Mouse (Mus musculus): ENCODE results near the gene Gm20695. TPM values are rescaled to one million over a fixed set of nuclear protein-coding genes. Genes with fewer than 3 reads are reported as not detected.

The Gm20695 gene
- total and polyA plus RNA-seq, 2 experiments from 2014 or later: 0.93 to 2.8 TPM

DNA sequence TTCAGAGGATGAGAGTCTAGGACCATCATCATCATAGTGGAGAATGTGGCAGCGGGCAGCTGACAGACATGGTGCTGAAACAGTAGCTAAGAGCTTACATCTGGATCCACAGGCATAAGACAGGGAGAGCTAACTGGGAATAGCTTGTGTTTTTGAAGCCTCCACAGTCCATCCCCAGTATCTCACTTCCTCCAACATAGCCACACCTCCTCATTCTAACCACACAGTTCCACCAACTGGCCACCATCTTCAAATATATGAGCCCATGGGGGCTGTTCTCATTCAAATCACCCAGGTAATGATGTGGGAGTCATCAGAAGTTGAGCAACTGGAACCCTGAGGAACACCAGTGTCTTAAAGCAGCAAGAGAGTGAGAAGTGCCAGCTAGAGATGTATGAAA lies 66.7 kb downstream of the Gm20695 start:
- ATAC-seq (ENCODE audit: low FRiP score) (no peak), DNase-seq (ENCODE audit: low spot score) (no peak)
- Histone ChIP-seq H3K4me2 (ENCODE audit: low read depth, low read length, poor library complexity, severe bottlenecking) (no peak overlapping the region), H3K36me3 (ENCODE audit: insufficient read depth, low read length) (no peaks in the 10 kb centered on the region), H3K4me1 (ENCODE audit: insufficient read depth, low read length) (no peaks in the 10 kb centered on the region; the same call in 1 of the 2 replicates), H3K9me3 (ENCODE audit: low read length) (no peaks in the 10 kb centered on the region), H3K27ac (ENCODE audit: low read depth, low read length) (no peak overlapping the region), H3K27me3 (ENCODE audit: insufficient read depth, low read length) (no peaks in the 10 kb centered on the region), H3K9ac (replicated peaks; ENCODE audit: low read length, poor library complexity, severe bottlenecking) (no peak overlapping the region), H3K4me3 (ENCODE audit: low read depth, low read length) (no peak overlapping the region)
- TF ChIP-seq CTCF (IDR thresholded peaks at IDR 0.05): no peak
- WGBS: 92% methylated on average over 1 of the region's 1 CpGs

DNA sequence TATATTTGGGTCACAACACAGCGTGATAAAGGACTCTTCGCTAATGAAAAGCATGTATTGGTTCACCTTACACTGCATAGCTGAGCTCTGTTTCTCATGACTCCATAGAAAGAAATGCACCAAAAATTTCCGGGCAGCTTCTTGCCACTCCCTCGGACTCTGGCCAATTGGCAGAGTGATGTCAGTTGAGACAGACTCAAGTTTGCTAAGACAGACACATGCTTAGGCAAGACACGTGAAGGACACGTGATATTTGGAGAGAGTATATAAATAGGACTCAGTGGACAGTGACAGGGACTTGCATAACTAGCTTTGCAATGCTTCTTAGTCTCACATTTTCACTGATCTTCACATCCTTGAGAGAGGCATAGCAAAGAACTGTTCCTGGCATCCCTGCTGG lies 71.9 kb downstream of the Gm20695 start:
- no peaks in the 10 kb centered on the region for H3K9me3 ChIP-seq (ENCODE audit: low read length)
- no peak overlapping the region for H3K9ac ChIP-seq (replicated peaks; ENCODE audit: low read length, poor library complexity, severe bottlenecking)
- no peak overlapping the region for H3K4me3 ChIP-seq (ENCODE audit: low read depth, low read length)
- no peak overlapping the region for H3K27ac ChIP-seq (ENCODE audit: low read depth, low read length)
- H3K4me2 ChIP-seq (ENCODE audit: low read depth, low read length, poor library complexity, severe bottlenecking): no peak overlapping the region
- WGBS: 87% methylated on average over 6 of the region's 6 CpGs
- H3K36me3 ChIP-seq (ENCODE audit: insufficient read depth, low read length): no peaks in the 10 kb centered on the region
- H3K27me3 ChIP-seq (ENCODE audit: insufficient read depth, low read length): no peaks in the 10 kb centered on the region
- no peak for TF ChIP-seq CTCF (IDR thresholded peaks at IDR 0.05)
- no peaks in the 10 kb centered on the region; the same call in 1 of the 2 replicates for H3K4me1 ChIP-seq (ENCODE audit: insufficient read depth, low read length)
- no peak for DNase-seq (ENCODE audit: low spot score)
- ATAC-seq (ENCODE audit: low FRiP score): no peak

DNA sequence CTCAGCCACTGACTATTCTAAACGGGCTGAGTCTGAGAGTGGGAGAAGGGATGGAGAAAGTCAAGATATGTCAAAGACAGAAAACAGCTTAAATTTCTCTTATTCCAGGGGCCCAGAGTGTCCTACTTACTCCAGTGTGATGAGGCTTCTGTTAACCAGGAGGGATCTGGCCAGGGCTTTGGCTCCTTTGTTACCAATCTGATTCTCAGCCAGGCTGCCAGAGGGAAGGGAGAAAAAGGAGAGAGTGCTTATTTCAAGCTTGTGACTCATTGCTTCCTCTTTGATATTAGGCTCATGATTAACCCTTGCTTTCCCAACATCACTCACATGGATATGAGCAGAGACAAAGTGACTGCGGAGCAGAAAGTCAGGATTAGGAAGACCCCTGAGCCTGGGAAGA lies 74.8 kb downstream of the Gm20695 start:
- no peak overlapping the region for H3K9ac ChIP-seq (replicated peaks; ENCODE audit: low read length, poor library complexity, severe bottlenecking)
- TF ChIP-seq CTCF (IDR thresholded peaks at IDR 0.05): no peak
- no peak overlapping the region for H3K27ac ChIP-seq (ENCODE audit: low read depth, low read length)
- no peaks in the 10 kb centered on the region for H3K27me3 ChIP-seq (ENCODE audit: insufficient read depth, low read length)
- ATAC-seq (ENCODE audit: low FRiP score) (no peak), DNase-seq (ENCODE audit: low spot score) (no peak)
- no peak overlapping the region for H3K4me3 ChIP-seq (ENCODE audit: low read depth, low read length)
- WGBS: 66% methylated on average over 2 of the region's 2 CpGs
- H3K4me2 ChIP-seq (ENCODE audit: low read depth, low read length, poor library complexity, severe bottlenecking): no peak overlapping the region
- no peaks in the 10 kb centered on the region for H3K36me3 ChIP-seq (ENCODE audit: insufficient read depth, low read length)
- H3K9me3 ChIP-seq (ENCODE audit: low read length): no peaks in the 10 kb centered on the region
- no peaks in the 10 kb centered on the region; the same call in 1 of the 2 replicates for H3K4me1 ChIP-seq (ENCODE audit: insufficient read depth, low read length)

DNA sequence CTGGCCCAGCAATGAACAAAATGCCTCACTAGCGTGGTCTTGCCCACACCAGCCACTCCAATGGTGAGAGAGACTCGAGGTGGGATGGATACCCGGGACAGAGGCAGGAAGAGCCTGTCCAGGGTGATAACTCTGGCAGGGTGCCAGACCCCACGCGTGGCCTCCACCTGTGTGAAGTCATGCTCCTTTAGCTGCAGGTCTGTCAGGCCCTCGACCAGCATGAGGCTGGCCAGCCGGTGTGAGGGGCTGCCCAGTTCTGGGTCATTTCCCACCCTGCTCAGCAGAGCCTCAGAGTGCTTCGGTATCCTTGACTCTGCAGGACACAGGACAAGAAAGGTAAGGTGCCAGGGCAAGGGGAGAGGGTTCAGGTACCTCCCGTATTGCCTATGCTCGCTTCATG lies 80.5 kb downstream of the Gm20695 start:
- no peak for DNase-seq (ENCODE audit: low spot score)
- H3K9ac ChIP-seq (replicated peaks; ENCODE audit: low read length, poor library complexity, severe bottlenecking): no peak overlapping the region
- no peak overlapping the region for H3K27ac ChIP-seq (ENCODE audit: low read depth, low read length)
- H3K4me2 ChIP-seq (ENCODE audit: low read depth, low read length, poor library complexity, severe bottlenecking): no peak overlapping the region
- no peak overlapping the region for H3K4me3 ChIP-seq (ENCODE audit: low read depth, low read length)
- H3K27me3 ChIP-seq (ENCODE audit: insufficient read depth, low read length): no peaks in the 10 kb centered on the region
- WGBS: 76% methylated on average over 10 of the region's 10 CpGs
- no peaks in the 10 kb centered on the region for H3K4me1 ChIP-seq (ENCODE audit: insufficient read depth, low read length)
- ATAC-seq (ENCODE audit: low FRiP score): no peak
- no peak for TF ChIP-seq CTCF (IDR thresholded peaks at IDR 0.05)
- H3K36me3 ChIP-seq (ENCODE audit: insufficient read depth, low read length): no peaks in the 10 kb centered on the region
- no peaks in the 10 kb centered on the region for H3K9me3 ChIP-seq (ENCODE audit: low read length)

DNA sequence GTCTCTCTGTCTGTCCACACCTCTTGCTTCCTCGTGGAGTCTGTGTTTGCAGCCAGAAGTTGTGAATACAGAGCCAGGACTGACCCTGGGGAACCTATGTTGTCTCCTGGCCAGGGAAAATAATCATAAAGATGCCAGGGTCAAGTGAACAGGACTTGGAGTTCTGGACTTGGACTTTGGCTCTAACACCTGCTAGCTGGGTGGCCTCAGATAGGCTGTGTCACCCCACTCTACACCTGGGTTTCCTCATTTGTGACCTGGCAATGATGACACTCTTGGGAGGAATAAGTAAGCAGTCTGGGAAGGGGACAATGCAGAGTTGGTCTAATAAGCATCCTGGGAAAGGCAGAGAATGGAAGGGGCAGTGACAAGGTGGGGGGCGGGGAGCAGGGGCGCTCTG lies 81.1 kb downstream of the Gm20695 start:
- Histone ChIP-seq H3K27ac (ENCODE audit: low read depth, low read length) (no peak overlapping the region), H3K36me3 (ENCODE audit: insufficient read depth, low read length) (no peaks in the 10 kb centered on the region), H3K27me3 (ENCODE audit: insufficient read depth, low read length) (no peaks in the 10 kb centered on the region), H3K9ac (replicated peaks; ENCODE audit: low read length, poor library complexity, severe bottlenecking) (no peak overlapping the region), H3K4me3 (ENCODE audit: low read depth, low read length) (no peak overlapping the region), H3K4me2 (ENCODE audit: low read depth, low read length, poor library complexity, severe bottlenecking) (no peak overlapping the region), H3K4me1 (ENCODE audit: insufficient read depth, low read length) (no peaks in the 10 kb centered on the region), H3K9me3 (ENCODE audit: low read length) (no peaks in the 10 kb centered on the region)
- 85% methylated on average over 3 of the region's 3 CpGs for WGBS
- no peak for TF ChIP-seq CTCF (IDR thresholded peaks at IDR 0.05)
- ATAC-seq (ENCODE audit: low FRiP score) (no peak), DNase-seq (ENCODE audit: low spot score) (no peak)

Small RNA genes within 50 kb of the gene (microRNA-seq; reads per million reads assigned to microRNA genes)
- not detected for gene Gm23493 (ENCODE audit: borderline number of aligned reads)

Other genes with a start within 250 kb of the Gm20695 start
- not detected in 2 replicates for gene Mefv, start 166.6 kb upstream of the Gm20695 start, total RNA-seq (2014; rRNA removed)
- not detected in 2 replicates for gene Mefv, start 166.6 kb upstream of the Gm20695 start, polyA plus RNA-seq (2015; fragmentation: Nextera tagmentation; extraction: Ambion mirVana)
- gene Zfp263, start 140.6 kb upstream of the Gm20695 start, total RNA-seq (2014; rRNA removed): 22.9 and 27.9 TPM in 2 replicates
- 36.2 and 39.4 TPM in 2 replicates for gene Zfp263, start 140.6 kb upstream of the Gm20695 start, polyA plus RNA-seq (2015; fragmentation: Nextera tagmentation; extraction: Ambion mirVana)
- gene Olfr15, start 53.8 kb upstream of the Gm20695 start, total RNA-seq (2014; rRNA removed): not detected in 2 replicates
- not detected in 2 replicates for gene Olfr15, start 53.8 kb upstream of the Gm20695 start, polyA plus RNA-seq (2015; fragmentation: Nextera tagmentation; extraction: Ambion mirVana)
- 3.8 and 4.0 TPM in 2 replicates for gene Zfp174, start 37.4 kb upstream of the Gm20695 start, total RNA-seq (2014; rRNA removed)
- gene Zfp174, start 37.4 kb upstream of the Gm20695 start, polyA plus RNA-seq (2015; fragmentation: Nextera tagmentation; extraction: Ambion mirVana): 1.9 and 2.0 TPM in 2 replicates
- gene Naa60, start 12.3 kb upstream of the Gm20695 start, total RNA-seq (2014; rRNA removed): 87.9 and 95.8 TPM in 2 replicates
- gene Naa60, start 12.3 kb upstream of the Gm20695 start, polyA plus RNA-seq (2015; fragmentation: Nextera tagmentation; extraction: Ambion mirVana): 102 and 106 TPM in 2 replicates
- 43.4 and 53.9 TPM in 2 replicates for gene Zfp597, start 87 bp upstream of the Gm20695 start, total RNA-seq (2014; rRNA removed)
- gene Zfp597, start 87 bp upstream of the Gm20695 start, polyA plus RNA-seq (2015; fragmentation: Nextera tagmentation; extraction: Ambion mirVana): 12.6 and 14.9 TPM in 2 replicates
- 8.9 and 9.9 TPM in 2 replicates for gene 1700037C18Rik, start 24.0 kb downstream of the Gm20695 start, total RNA-seq (2014; rRNA removed)
- 13.3 and 13.4 TPM in 2 replicates for gene 1700037C18Rik, start 24.0 kb downstream of the Gm20695 start, polyA plus RNA-seq (2015; fragmentation: Nextera tagmentation; extraction: Ambion mirVana)
- gene Cluap1, start 24.2 kb downstream of the Gm20695 start, total RNA-seq (2014; rRNA removed): 24.7 and 30.1 TPM in 2 replicates
- gene Cluap1, start 24.2 kb downstream of the Gm20695 start, polyA plus RNA-seq (2015; fragmentation: Nextera tagmentation; extraction: Ambion mirVana): 44.9 and 49.6 TPM in 2 replicates
- 0.61 and 0.93 TPM in 2 replicates for gene Nlrc3, start 92.0 kb downstream of the Gm20695 start, total RNA-seq (2014; rRNA removed)
- gene Nlrc3, start 92.0 kb downstream of the Gm20695 start, polyA plus RNA-seq (2015; fragmentation: Nextera tagmentation; extraction: Ambion mirVana): 0.43 and 0.47 TPM in 2 replicates
- gene Slx4, start 119.1 kb downstream of the Gm20695 start, total RNA-seq (2014; rRNA removed): 48.4 and 61.4 TPM in 2 replicates
- 19.3 and 20.2 TPM in 2 replicates for gene Slx4, start 119.1 kb downstream of the Gm20695 start, polyA plus RNA-seq (2015; fragmentation: Nextera tagmentation; extraction: Ambion mirVana)
- not detected in 2 replicates for gene Dnase1, start 152.3 kb downstream of the Gm20695 start, total RNA-seq (2014; rRNA removed)
- gene Dnase1, start 152.3 kb downstream of the Gm20695 start, polyA plus RNA-seq (2015; fragmentation: Nextera tagmentation; extraction: Ambion mirVana): 2.0 and 3.3 TPM in 2 replicates
- gene Trap1, start 193.2 kb downstream of the Gm20695 start, total RNA-seq (2014; rRNA removed): 37.7 and 50.3 TPM in 2 replicates
- 45.0 and 53.1 TPM in 2 replicates for gene Trap1, start 193.2 kb downstream of the Gm20695 start, polyA plus RNA-seq (2015; fragmentation: Nextera tagmentation; extraction: Ambion mirVana)

Measured in midbrain, postnatal 0 days (tissue).